Mouse (Mus musculus) CH12.LX (cell line): Measurements from ENCODE around the gene Rabgap1l.

ENCODE experiments used
- CHD2 ChIP-seq: IDR thresholded peaks from 2 replicates; pipeline ENCODE4 v1.6.1; 2011; ENCODE audit warnings: low read length, improper control_type of control experiment
- CTCF ChIP-seq, 2 experiments: IDR thresholded peaks in 1 of 2; conservative IDR thresholded peaks in 1 of 2; 2 replicates each; pipeline ENCODE4 v1.5.1; 2011 to 2012; ENCODE audit warnings: low read depth in 2 of 2, low read length in 2 of 2, improper control_type of control experiment in 1 of 2, inconsistent platforms in 1 of 2, mild to moderate bottlenecking in 1 of 2, moderate library complexity in 1 of 2
- EP300 ChIP-seq: IDR thresholded peaks from 2 replicates; pipeline ENCODE4 v1.6.1; 2011; ENCODE audit warnings: low read length, improper control_type of control experiment
- POLR2A ChIP-seq: IDR thresholded peaks from 2 replicates; pipeline ENCODE4 v1.6.1; 2011; ENCODE audit warnings: low read depth, mild to moderate bottlenecking, improper control_type of control experiment, low read length
- POLR2AphosphoS2 ChIP-seq: IDR thresholded peaks from 2 replicates; pipeline ENCODE4 v1.6.1; 2011; ENCODE audit warnings: low read depth, low read length, improper control_type of control experiment
- RAD21 ChIP-seq: IDR thresholded peaks from 2 replicates; pipeline ENCODE4 v1.6.1; 2011; ENCODE audit warnings: low read depth, mild to moderate bottlenecking, low read length, improper control_type of control experiment, moderate library complexity
- RCOR1 ChIP-seq: conservative IDR thresholded peaks from 2 replicates; pipeline ENCODE4 v1.6.1; 2012; ENCODE audit warnings: low read depth, mild to moderate bottlenecking, inconsistent platforms, low read length, improper control_type of control experiment
- SIN3A ChIP-seq: IDR thresholded peaks from 2 replicates; pipeline ENCODE4 v1.6.1; 2012; ENCODE audit warnings: low read length, improper control_type of control experiment, inconsistent platforms
- ZC3H11A ChIP-seq: IDR thresholded peaks from 2 replicates; pipeline ENCODE4 v1.6.1; 2012; ENCODE audit warnings: low read depth, mild to moderate bottlenecking, inconsistent platforms, low read length, improper control_type of control experiment
- ZNF384 ChIP-seq: IDR thresholded peaks from 2 replicates; pipeline ENCODE4 v1.6.1; 2012; ENCODE audit warnings: low read depth, low read length, improper control_type of control experiment, inconsistent platforms

DNA sequence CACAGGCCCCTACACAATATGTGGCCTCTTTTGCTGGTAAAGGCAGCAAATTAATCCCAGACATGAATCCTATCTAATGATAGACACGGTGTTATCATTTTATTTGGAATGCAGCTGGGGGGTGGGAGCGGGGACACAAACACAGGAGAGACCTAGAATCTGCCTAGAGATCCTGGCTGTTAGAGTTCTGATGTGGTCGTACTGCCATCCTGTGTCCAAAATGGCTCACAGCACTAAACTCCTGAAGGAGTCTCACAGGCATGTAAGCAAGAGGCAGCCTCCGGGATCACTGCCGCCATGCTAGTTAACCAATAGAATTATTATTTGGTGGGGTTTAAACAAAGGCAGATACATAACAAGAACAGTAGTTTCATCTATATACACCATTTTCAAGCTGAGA, 608.5 kb downstream of the Rabgap1l start:
- TF ChIP-seq CTCF (conservative IDR thresholded peaks at IDR 0.05 in 1 of 2, IDR thresholded peaks at IDR 0.05 in 1 of 2; ENCODE audit: low read depth in 2 of 2, low read length in 2 of 2) (peak; percentile 23 to 94; a peak in 3 of 4 replicates), CHD2 (no peak), EP300 (0 out of 2 replicates have a peak, but pooled peaks have one; percentile 11), RCOR1 (no peak), POLR2A (no peak), SIN3A (no peak), ZC3H11A (peak; percentile 71), POLR2AphosphoS2 (no peak), RAD21 (peak; percentile 96), ZNF384 (no peak)
